Comparison of ENCODE assay signal across 28 mouse cellular contexts in genomic region chr8:113028880-113029279, GRCm38 (mm10).
DNase-seq lines count a peak whose midpoint lies in the region; ATAC-seq and TF ChIP-seq lines count a peak whose summit lies in the region.
"Had no signal": no experiment of that assay in that cellular context is flagged by ENCODE, and none has a peak within 500 bp of the region (broad histone marks: within the 10 kb centered on the region; RNA-seq: fewer than 3 reads in every experiment).

No protein-coding gene starts in this region.

- no peak overlapping the region for H3K9ac ChIP-seq in kidney, postnatal 0 days (ENCODE audit: low read depth, low read length)
- no peak overlapping the region for H3K9ac ChIP-seq in kidney, embryonic 14.5 days (ENCODE audit: low read depth, low read length)
- H3K9ac ChIP-seq: heart, embryonic 15.5 days; liver, embryonic 15.5 days; lung, embryonic 14.5 days; midbrain, embryonic 13.5 days; stomach, embryonic 15.5 days had no signal

- ATAC-seq in kidney, postnatal 0 days (replicated peaks; ENCODE audit: low FRiP score, low read depth), result no peak
- ATAC-seq in kidney, embryonic 14.5 days (ENCODE audit: low FRiP score, low TSS enrichment), result no peak
- ATAC-seq: activated CD4-positive, CD25-positive, alpha-beta regulatory T cell, adult 4 months; intestine, embryonic 16.5 days; midbrain, embryonic 13.5 days had no signal

- no peak overlapping the region for H3K4me2 ChIP-seq in kidney, postnatal 0 days (ENCODE audit: low read length)
- H3K4me2 ChIP-seq in kidney, embryonic 14.5 days (replicated peaks; ENCODE audit: low read depth, low read length), result no peak overlapping the region
- H3K4me2 ChIP-seq: heart, embryonic 15.5 days; liver, embryonic 15.5 days; lung, embryonic 14.5 days; midbrain, embryonic 13.5 days; stomach, embryonic 15.5 days had no signal

- no peak overlapping the region for H3K4me3 ChIP-seq in kidney, postnatal 0 days (replicated peaks; ENCODE audit: low read depth, low read length)
- no peak overlapping the region for H3K4me3 ChIP-seq in kidney, embryonic 14.5 days (ENCODE audit: low read length)
- H3K4me3 ChIP-seq: erythroblast, embryonic 14.5 days; heart, embryonic 10.5 days; heart, embryonic 15.5 days; liver, embryonic 15.5 days; midbrain, embryonic 13.5 days; stomach, embryonic 15.5 days had no signal

- H3K36me3 ChIP-seq in kidney, postnatal 0 days (ENCODE audit: insufficient read depth, low read length), result no peaks in the 10 kb centered on the region
- H3K36me3 ChIP-seq in kidney, embryonic 14.5 days (ENCODE audit: control insufficient read depth, insufficient read depth, low read length), result no peaks in the 10 kb centered on the region
- H3K36me3 ChIP-seq: heart, embryonic 10.5 days; heart, embryonic 15.5 days; liver, embryonic 15.5 days; midbrain, embryonic 13.5 days; stomach, embryonic 15.5 days had no signal

- H3K4me1 ChIP-seq in kidney, postnatal 0 days (replicated peaks; ENCODE audit: insufficient read depth, low read length), result no peaks in the 10 kb centered on the region
- H3K4me1 ChIP-seq in kidney, embryonic 14.5 days (ENCODE audit: control insufficient read depth, insufficient read depth, low read length), result no peaks in the 10 kb centered on the region
- H3K4me1 ChIP-seq: heart, embryonic 10.5 days; liver, embryonic 15.5 days; midbrain, embryonic 13.5 days; stomach, embryonic 15.5 days had no signal

- WGBS in kidney, postnatal 0 days, result 62% methylated on average over 9 of the region's 9 CpGs
- WGBS in kidney, embryonic 14.5 days, result 65% methylated on average over 9 of the region's 9 CpGs

- no peaks in the 10 kb centered on the region for H3K27me3 ChIP-seq in kidney, postnatal 0 days (ENCODE audit: insufficient read depth, low read length)
- no peaks in the 10 kb centered on the region for H3K27me3 ChIP-seq in kidney, embryonic 14.5 days (ENCODE audit: control insufficient read depth, insufficient read depth, low read length)
- H3K27me3 ChIP-seq: CH12.LX; heart, embryonic 15.5 days; liver, embryonic 15.5 days; midbrain, embryonic 13.5 days; stomach, embryonic 15.5 days had no signal

- DNase-seq in embryo, embryonic 11 days, result peak; percentile 3
- DNase-seq in embryo, embryonic 10.5 days (ENCODE audit: low spot score), result no peak
- peak; percentile 1 for DNase-seq in kidney, postnatal 0 days (ENCODE audit: low spot score)
- peak; percentile 0 for DNase-seq in forelimb bud, embryonic 11.5 days (ENCODE audit: low read depth, low spot score)
- no peak for DNase-seq in kidney, adult 18-20 months
- no peak for DNase-seq in ovary, postnatal 10 days (ENCODE audit: low spot score)
- DNase-seq: adrenal gland, adult 2 months; adrenal gland, postnatal 36 days; cerebellum, adult 2 months; cerebellum, postnatal 14 days; gastrocnemius, postnatal 25 days; heart, adult 11 months; kidney, adult 9 months; kidney, postnatal 25 days; lung, embryonic 14.5 days; lung, postnatal 14 days; retina, postnatal 1 day; right cerebral cortex, postnatal 14 days had no signal

- no peak for TF ChIP-seq CTCF in kidney, postnatal 0 days (IDR thresholded peaks at IDR 0.05; ENCODE audit: low read depth)

- H3K27ac ChIP-seq in kidney, postnatal 0 days, result no peak overlapping the region
- H3K27ac ChIP-seq in kidney, embryonic 14.5 days (ENCODE audit: low read depth, low read length), result no peak overlapping the region
- H3K27ac ChIP-seq: heart, embryonic 10.5 days; heart, embryonic 15.5 days; liver, embryonic 15.5 days; midbrain, embryonic 13.5 days; stomach, embryonic 15.5 days had no signal

- H3K9me3 ChIP-seq in kidney, postnatal 0 days (replicated peaks; ENCODE audit: low read length), result no peaks in the 10 kb centered on the region
- H3K9me3 ChIP-seq in kidney, embryonic 14.5 days (ENCODE audit: control insufficient read depth, low read length), result no peaks in the 10 kb centered on the region
- H3K9me3 ChIP-seq: heart, embryonic 10.5 days; heart, embryonic 15.5 days; liver, embryonic 15.5 days; midbrain, embryonic 13.5 days; stomach, embryonic 15.5 days had no signal

Comparison
In these comparisons a context has a peak if more than half of its experiments do, and no peak if none do; other contexts are left out.
1. DNase-seq: peak in embryo, embryonic 11 days (single experiment), kidney, postnatal 0 days (single experiment) and forelimb bud, embryonic 11.5 days (single experiment); none in embryo, embryonic 10.5 days (single experiment), kidney, adult 18-20 months (single experiment) and ovary, postnatal 10 days (single experiment).